Mouse (Mus musculus) liver (tissue): Measurements from ENCODE around the gene Rtel1.
A peak's percentile ranks its signal among the peaks of the same experiment; 100 is the strongest.

Experiments used
- DNase-seq: peaks from one replicate; pipeline ENCODE4 v3.0.0-alpha.2; 2020; ENCODE audit warnings: mixed read lengths

Rtel1 gene

GRCm38 (mm10) chr2:181391541-181391940 lies 72.0 kb downstream of the Rtel1 start:
- DNase-seq, result no peak

- DNase-seq, result peak; percentile 84
Observed at GRCm38 (mm10) chr2:181392600-181393213, 73.2 kb downstream of the Rtel1 start.

GRCm38 (mm10) chr2:181394086-181394485 lies 74.5 kb downstream of the Rtel1 start:
- DNase-seq, result no peak

GRCm38 (mm10) chr2:181397207-181397761 lies 77.7 kb downstream of the Rtel1 start:
- no peak for DNase-seq

DNA sequence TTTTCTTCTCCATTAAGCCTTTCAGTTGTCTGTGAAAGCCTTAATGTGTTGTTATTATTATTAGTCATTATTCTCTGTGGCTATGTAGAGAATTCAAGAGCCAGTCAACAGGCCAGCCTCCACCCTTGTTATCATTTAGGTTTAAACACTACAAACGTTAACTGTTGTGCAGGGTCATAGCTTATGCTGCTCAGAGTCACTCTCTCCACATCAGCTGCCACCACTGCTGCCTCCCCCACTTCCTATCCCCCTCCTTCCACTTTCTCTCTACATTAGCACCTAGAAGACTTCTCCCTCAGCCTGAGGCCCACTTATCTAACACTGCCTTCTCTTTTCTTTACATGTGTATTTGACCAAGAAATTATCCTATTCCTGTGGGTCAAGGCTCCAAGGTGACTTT lies 82.0 kb downstream of the Rtel1 start:
- no peak for DNase-seq

DNA sequence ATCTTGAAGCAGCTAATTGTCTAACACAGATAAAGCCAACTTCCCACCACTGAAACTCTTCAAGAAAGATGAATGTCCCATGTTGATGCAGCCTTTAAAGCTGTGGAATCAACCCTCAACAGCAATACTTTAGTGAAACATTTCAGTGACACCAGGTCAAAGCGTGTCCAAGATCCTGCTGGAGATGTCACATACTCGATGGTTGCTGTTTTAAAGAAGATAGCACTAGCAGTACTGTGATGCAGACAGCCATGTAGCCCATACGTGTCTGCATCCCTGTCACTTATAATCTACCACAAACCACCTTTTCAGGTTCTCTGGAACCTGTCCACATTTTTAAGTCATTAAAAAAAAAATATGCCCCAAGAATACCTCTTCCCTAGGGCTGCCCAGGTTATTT lies 84.2 kb downstream of the Rtel1 start:
- DNase-seq, result no peak
